Mouse (Mus musculus) thymus, postnatal 25 days (tissue): Measurements from ENCODE around the gene AL607142.1.

Experiments used
- DNase-seq: peaks from one replicate; pipeline ENCODE4 v3.0.0; 2022

Gene AL607142.1

DNA sequence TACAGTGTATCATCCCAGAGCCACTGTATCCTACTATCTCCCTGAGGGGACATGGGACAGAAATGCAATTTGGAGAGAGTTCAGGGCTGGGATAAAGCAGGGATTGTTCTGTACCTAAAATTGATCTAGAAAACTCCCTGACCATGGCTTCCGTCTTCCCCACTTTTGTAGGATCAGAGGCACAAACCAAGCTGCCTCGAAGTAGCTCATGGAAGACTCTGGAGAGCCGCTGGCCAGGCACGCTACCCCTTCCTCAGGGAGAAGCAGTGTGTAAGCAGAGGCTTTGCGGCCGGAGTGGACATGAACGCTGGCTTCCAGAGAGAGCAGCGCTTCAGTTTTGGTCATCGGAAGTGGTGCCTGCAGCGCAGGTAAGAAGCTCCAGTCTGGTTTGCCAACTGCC, at the start of gene AL607142.1:
Gene AL607142.1, plus strand, starts transcription at position 301 of the 400 bp plus-strand sequence.
- no peak for DNase-seq

DNA sequence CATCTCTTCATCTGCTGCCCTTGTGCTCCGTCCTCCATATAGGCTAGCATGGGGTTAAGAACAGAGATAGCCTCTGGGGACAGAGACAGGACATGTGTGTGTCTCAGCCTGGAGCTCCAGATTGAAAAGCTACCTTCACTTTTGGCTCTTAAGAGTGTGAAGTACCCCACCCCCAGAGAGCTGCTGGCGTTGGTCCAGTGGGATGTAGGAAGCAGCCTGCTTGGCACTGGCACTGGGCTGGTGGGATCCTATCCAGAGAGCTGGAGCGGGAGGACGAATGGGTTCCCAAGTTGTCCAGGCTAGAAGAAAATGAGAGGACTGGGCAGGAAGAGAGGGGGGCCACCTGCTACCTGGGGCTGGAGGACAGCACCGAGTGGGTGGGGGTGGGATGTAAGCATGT, 46.4 kb upstream of the AL607142.1 start:
- DNase-seq: no peak

DNA sequence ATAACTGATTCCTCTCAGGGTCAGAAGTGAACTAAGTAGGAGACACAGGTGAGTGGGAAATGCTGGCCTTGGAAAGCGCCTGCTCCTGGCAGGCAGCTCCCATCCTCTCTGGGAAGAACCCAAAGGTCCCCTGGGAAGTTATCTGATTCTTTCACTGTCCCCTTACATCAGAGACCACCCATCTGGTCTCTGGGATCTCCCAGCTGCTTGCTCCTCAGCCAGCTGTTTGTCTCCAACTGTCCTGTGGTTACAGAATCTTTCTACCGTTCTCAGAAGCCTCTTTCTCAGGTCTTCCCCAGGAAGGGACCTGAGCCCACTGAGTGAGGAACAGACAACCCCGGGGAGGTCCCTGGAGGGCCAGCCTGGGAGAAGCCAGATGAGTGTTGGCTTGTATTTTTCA, 42.4 kb upstream of the AL607142.1 start:
- DNase-seq: no peak

DNA sequence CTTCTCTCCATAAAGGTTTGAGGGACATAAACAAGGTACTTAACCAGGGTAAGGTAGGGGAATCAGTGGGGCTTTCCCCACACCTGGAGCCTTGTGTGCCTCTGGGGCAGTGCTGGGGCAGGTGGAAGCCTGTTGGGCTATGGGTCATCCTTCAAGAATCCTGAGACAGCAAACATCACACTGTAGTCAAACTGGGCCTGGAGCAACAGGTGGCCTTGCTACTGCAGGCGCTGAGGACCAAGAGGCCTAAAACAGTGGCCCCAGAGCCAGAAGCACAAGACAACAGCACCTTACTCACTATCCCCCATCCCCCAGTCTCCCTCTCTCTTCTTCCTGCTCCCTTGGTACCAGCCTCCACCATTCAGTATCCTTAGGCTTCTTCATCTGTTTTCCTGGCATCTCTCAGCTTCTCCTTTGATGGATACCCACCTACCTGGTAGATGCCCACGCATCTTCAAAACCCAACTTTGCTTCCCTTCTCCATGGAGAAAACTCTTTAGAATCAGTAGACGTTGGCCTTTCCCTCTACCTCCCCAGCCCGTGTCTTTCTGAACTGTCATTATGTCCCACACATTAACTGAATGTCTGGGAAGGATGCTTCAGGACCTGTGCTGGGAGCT, 41.5 kb upstream of the AL607142.1 start:
- no peak for DNase-seq

DNA sequence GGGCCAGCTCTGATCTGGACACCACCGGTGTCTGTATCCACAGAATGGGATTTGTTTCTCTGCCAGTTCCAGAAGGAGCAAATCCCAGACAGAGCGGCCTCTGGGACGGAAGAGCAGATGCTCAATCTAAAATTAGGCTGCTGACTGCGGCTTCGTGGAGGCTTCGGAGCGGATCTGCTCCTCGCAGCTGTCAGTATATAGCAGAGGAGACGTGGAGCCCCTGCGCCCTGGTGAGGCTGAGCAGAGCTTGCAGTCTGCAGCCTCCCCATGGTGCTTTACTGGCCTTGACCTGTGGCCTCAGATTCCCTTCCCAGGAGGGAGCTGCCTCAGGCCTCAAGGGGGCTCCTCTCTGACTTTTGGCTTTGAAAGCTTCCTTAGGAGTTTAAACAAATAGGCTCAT, 40.7 kb upstream of the AL607142.1 start:
- DNase-seq: no peak

DNA sequence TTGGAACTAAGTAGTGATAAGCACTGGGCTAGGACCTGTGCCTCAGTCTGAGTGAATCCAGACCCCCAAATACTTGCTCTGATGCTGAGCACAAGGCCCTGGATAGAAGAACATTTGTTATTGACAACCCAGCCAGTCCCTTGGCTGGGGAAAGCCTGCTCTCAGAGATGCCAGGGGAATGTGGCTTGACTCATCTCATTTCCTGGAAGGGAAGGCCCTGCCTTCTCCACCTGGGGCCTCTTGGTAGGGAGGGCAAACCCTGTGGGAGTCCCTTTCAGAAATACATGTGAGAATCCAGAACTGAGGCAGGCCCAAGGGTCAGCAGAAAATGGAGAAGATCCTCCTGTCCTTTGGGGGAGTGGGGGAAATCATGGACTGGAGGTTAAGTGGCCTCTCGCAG, 37.1 kb upstream of the AL607142.1 start:
- no peak for DNase-seq

DNA sequence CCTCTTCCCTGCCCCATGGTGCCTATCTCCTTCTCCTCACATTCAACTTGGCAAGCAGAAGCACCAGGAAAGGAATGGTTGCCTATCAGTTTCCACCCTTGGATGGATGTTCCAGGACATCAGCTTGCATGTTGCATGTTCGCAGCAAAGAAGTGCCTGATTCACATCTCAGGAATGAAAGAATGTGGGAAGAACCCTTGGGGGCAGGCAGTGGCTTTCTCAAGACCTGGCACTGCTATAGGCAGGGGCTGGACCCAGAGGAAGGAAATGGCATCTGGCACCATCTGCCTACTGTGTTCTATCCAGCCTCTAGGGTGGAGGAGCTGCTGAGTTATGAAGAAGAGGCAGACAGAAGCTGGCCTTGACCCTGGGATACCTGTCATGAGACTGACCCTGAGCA, 34.9 kb upstream of the AL607142.1 start:
- DNase-seq: no peak

DNA sequence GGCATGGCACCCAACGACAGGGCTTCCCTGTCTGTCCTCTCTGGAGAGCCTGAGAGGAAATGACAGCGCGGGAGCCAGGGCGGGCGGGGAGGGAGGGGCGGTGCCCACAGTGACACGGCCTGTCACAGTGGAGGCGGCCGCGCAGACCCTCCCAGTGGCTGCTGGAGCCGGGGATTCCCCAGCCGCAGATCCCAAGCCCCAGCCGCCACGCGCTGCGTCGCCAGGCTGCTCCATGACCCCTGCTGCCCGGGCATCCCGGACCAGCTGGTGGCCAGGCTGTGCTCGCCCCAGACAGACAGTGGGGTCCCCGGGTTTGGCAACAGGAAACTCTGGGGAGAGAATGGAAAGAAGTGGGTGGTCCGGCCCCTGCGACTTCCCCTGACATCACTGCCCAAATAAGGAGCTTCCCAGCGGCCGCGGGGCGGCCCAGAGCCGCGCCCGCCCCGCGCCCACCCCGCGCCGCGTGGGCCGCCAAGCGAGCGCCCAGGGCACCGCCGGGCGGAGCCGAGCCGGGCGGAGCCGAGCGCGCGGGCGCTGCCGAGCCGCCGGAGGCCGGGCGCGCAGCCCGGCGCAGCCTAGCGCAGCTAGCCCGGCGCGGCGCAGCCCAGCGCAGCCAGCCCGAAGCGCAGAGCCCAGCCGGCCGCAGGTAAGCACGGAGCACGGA, 32.3 kb upstream of the AL607142.1 start:
- DNase-seq: peak; percentile 81

DNA sequence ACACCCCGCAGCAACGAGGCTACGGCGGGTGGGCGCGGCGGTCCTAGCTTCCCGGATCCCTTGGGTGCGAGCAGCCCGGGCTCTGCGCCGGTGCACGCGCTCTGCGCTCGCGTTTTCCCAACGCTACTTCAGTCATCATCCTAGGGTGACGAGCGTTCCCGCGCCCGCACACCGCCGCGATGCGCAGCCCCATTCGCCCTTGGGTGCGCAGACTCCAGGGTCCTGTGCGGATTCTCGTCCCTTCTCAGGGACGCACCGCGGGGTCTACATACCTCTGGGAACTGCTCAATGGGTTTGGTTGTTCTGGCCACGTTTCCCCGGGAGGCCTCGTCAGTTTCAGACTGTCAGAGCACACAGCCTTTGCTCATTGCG, 31.8 kb upstream of the AL607142.1 start:
- DNase-seq: no peak

DNA sequence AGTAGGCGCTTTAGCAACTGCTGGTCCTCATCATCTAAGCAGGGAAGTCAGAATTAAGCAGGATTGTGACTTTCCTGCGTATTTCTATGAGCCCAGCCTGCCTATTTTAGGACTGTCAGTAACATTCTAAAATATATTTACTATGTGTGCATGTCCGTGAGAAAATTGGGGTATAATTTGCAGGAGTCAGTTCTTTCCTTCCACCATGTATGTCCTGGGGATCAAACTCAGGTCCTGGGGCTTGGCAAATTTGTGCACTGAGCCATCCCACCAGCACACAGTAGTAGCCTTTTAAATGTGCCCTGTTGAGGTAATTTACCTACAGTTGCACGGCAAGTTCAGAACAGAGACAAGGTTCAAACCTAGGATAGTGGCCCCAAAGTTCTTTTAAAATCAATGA, 28.5 kb upstream of the AL607142.1 start:
- DNase-seq: no peak

DNA sequence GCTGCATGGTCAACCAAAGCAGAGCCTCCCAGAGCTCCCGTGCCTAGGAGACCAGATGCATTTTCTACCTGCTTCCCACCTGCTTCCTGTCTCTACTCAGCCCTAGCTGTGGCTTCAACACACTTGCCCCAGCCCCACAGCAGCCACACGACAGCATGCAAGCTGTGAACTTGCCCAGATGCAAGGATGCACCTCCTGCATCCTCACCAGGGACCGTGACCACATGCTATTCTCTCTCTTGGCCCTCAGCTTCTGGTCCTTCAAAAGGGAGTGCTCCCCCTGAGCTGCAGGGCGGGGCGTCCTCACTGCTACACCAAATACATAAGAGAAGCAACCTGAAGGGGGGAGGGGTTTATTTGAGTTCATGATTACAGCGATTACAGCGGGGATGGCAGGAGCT, 27.8 kb upstream of the AL607142.1 start:
- DNase-seq: peak; percentile 48

DNA sequence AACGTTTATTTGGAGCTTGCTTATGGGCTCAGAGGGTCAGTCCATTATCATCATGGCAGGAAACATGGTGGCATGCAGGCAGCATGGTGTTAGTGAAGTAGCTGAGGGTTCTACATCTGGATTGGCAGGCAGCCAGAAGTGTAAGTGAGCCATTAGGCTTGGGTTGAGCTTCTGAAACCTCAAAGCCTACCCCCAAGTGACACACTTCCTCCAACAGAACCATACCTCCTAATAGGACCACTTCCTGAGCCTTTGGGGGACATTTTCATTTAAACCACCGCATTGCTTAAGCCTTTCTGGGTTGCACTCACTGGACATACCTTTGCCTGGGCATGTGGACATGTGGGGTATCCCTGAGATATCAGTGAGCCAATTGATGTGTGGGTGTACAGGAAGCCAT, 23.3 kb upstream of the AL607142.1 start:
- no peak for DNase-seq

DNA sequence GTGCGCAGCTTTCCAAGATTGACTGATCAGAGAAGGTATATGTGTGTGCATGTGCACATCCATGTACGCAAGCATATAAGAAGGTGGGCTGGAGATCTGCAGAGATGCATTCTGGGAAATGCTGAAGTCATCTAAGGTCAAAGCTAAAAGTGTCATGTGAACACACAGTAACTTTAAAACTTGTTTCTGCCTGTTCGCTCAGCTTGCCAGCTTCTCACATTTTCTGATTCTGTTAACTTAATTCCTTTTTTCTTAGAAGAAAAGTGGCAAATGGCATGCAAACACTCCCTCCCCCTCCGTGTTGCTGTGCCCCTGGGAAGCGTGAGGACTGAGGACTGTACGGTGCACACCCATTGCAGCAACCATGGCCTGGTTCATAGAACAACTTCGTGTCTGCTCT, 22.3 kb upstream of the AL607142.1 start:
- DNase-seq: no peak

DNA sequence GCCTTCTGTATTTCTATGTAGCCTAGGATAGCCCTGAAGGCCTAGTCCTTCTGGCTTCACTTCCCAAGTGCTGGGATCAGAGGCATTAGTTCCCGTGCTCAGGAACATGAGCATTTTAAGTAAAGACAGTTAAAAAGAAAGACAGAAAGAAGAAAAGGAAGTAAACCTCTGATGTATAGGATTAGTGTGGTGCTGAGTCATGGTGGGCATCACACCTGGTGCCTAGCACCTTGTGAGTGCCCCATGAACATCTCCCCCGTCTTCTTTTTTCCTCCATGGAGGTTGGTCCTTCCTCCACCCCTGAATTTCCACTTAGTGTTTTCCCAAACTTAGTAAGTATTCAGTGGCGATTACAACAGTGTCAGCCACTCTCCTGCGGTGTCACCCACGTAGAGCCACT, 20.2 kb upstream of the AL607142.1 start:
- peak; percentile 48 for DNase-seq

DNA sequence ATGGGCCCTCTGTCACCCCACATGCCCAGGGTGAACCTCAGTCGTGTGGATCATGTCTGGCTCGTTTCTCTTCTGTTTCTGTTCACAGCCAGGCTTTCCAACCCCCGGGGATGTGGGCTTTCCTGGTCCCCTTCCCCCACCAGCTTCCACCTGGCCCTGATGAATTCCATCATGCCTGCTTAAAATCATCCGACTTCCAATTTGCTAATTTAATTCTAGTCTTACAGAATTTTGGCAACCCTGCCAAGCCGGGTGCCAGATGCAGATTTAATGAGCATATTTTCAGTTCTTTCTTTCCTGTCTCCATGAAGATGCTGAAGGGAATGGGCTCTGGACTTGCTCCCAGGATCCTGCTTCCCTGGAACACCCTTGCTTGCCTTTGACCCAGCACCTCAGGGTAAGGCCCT, 19.7 kb upstream of the AL607142.1 start:
- no peak for DNase-seq

DNA sequence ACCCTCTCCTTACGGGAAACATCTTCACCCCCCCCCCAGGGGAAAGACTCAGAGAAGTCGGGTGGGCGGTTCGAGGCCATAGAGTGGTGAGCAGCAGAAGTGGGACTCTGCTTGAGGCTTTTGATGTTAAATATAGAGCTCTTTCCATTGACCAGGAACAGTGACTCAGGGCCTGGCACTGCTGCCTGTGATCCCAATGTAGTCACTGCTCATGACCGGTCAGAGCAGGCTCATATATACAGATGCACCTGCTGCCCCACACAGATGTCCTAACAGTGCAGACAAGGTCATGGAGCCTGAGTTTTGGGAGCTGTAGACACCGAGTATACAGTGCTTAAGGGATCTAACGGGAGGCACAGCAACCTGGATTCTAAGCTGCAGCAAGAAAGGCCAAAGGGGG, 18.9 kb upstream of the AL607142.1 start:
- no peak for DNase-seq

DNA sequence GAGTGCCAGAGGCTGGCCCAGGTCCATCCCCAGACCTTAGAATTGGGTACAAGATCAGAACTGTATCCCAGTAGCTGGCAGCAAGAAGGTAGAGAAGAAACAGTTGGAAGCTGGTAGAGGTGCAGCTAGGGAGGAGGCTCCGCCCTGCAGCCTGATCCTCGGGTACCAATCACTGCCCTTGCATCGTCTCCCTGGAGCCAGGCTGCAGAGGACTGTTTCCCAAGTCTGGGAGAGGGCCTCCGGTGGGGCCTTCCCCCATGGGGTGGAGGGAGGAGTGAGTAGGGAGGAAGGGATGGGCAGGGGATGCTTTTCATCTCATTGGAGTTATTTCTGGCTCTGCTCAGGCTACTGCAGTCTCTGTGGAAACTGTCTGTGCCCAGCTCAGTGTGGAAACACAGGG, 17.7 kb upstream of the AL607142.1 start:
- no peak for DNase-seq

DNA sequence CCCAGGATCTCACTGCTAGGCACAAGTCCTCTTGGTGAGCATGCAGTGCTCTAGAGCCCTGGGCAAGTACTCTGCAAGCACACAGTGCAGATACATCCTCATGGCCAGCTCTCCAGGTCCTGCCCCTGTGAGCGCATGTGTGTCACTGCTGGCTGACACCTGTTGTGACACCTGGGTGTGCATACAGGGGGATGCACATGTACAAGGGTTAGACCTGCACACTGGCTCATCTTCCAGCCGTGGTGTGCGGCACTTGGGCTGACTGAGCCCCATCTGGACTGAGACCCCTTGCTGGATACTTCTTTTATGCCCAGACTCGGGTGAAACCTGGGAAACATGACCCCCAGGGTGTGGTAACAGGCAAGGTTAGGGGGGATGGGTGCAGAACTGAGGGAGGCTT, 16.5 kb upstream of the AL607142.1 start:
- no peak for DNase-seq

DNA sequence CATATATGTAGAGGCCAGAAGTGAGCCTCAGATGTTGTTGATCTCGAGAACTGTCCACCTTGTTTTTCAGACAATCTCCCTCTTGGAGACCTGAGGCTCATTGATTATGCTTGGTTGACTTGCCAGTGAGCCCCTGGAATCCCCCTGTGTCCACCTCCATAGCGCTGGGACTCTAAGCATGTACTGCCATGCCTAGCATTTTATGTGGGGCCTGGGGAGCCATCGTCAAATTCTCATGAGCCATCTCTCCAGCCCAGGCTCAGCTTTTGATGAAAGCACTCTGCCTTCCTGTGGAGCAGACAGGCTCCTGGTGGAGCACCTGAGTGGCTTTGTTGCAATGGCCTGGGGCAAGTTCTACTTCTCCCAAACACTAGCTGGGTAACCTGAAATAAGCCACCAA, 14.9 kb upstream of the AL607142.1 start:
- DNase-seq: no peak

DNA sequence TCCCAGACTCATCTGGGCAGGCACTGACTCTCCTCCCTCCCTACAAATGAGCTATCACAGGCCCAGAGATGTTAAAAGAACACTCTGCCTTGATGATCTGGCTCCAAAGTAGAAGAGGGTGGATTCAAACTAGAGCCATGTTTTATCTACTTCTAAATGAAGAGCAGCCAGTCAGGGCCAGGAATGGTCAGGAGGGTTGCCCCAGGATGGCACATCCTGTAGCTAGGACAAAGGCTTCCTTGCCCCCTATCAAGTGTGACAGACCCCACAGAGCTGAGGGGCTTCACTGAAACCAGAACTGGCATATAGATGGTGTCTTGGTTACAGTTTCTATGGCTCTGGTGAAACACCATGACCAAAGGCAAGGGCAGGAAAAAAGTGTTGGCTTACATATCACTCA, 12.3 kb upstream of the AL607142.1 start:
- DNase-seq: no peak

DNA sequence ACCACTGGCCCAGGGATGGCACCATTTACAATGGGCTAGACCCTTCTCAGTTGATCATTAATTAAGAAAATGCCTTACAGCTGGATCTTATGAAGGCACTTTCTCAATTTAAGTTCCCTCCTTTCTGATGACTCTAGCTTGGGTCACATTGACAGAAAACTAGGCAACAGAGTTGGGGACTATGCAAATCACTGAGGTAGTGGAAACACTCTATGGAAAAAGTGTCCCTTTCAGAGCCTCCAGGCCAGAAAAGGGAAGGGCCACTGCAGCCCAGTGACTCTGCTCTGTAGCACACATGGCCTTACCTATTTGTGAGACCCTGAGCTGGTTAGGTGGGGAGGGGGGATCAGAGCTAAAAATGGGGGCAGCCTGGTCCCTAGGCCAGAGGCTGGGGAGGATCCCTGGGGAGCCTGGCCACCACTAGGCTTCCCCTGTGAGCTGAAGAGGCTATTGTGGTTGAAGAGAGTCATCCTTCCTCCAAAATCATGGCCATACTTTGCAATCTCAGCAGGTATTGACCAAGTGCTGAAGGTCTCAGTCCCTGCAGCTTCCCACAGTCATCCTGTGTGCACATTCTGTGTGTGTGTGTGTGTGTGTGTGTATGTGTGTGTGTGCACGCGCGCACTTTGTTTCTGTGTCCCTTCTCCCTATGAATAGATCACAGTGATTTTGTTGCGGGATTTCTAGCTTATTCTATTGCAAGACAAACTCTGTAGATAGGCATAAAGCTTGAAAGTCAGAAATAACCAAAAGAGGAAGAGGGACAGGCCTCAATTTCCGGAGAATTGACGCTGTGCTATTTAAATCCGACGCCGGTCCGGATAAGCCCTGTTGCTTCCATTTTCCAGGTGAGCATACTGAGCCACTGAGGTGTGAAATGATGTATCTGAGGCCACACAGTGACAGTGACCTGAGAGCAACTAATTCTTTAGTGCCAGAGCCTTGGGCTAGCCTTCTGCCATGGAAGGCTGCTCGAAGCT, 11.5 kb upstream of the AL607142.1 start:
- no peak for DNase-seq

DNA sequence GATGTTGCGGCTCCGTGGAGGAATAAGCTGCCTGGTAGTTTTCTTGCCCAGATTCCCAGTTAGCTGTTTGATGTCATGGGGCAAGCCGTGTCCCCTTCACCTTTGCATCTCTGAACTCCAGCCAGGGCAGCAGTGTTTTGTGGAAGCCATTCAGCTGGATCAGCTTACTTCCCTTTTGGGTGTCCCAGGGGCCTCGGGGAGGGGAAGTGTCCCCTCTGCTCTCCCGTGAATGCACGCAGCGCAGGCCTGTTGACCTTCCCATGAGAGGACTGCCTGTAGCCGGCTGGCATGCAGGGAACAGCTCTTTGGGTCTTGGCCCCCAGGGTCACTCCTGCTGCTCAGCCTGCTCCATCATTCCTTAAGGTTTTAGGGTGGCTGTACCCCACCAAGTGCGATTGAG, 10.7 kb upstream of the AL607142.1 start:
- no peak for DNase-seq

DNA sequence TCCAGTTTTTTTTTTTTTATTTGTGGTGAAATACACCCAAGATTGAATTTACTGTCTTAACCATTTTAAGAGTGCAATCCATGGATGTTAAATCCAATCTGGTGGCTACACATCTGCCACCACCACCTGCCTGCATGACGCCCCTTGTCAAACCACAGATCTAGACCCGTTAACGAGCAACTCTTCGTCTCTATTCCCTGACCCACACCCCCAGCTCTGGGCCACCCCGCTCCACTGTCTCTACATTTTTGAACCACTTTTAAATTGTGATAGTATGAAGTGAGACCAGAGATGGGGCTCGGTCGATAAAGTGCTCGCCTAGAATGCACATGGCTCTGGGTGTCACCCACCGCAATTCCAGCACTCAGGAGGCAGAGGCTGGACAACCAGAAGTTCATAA, 8.3 kb upstream of the AL607142.1 start:
- DNase-seq: peak; percentile 52

DNA sequence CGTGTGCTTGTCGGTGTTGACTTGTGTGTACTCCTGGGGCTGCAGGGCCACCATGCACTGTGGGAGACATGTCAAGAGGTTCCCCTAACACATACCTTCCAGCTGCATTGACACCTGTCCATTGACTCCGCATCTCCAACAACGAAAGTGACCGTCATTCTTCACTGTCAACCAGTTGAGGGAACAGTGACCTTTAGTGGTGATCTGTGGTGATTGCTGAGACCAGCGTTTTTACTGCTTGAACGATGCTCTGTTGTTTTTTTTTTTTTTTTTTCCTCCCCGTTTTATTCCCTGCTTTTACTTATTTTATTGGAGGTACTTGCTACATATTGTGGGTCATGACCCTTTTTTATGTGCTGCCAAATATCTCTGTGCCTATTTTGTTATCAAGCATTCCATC, 7.3 kb upstream of the AL607142.1 start:
- no peak for DNase-seq
